Mouse (Mus musculus) forebrain, embryonic 16.5 days (tissue): ENCODE measurements around the gene Oas1g. TPM values are rescaled to one million over a fixed set of nuclear protein-coding genes. Genes with fewer than 3 reads are reported as not detected.
"Not testable (repeated sequence)": the region's sequence is repeated elsewhere in the genome, so short reads cannot be mapped to it uniquely, and the experiment has no call there.

ENCODE experiments used
- ATAC-seq: fragments of 200-750 bp; cut with Nextera tagmentation; 2 replicates; pipeline ENCODE4 v1.8.0; 2017; ENCODE audit warnings: mild to moderate bottlenecking, moderate library complexity
- H3K27ac ChIP-seq: fragments of 300-500 bp; sonication (generic); 2 replicates; pipeline ENCODE4 v1.5.1; 2014; ENCODE audit warnings: low read length, control low read depth
- H3K27me3 ChIP-seq: fragments of 300-500 bp; sonication (generic); replicated peaks from 2 replicates; pipeline ENCODE4 v1.6.1; 2014; ENCODE audit warnings: low read length; ENCODE audit not compliant: control insufficient read depth, insufficient read depth
- H3K36me3 ChIP-seq: fragments of 300-500 bp; sonication (generic); 2 replicates; pipeline ENCODE4 v1.6.1; 2014; ENCODE audit not compliant: control insufficient read depth, insufficient read depth
- H3K4me1 ChIP-seq: fragments of 300-500 bp; sonication (generic); replicated peaks from 2 replicates; pipeline ENCODE4 v1.6.1; 2014; ENCODE audit warnings: low read length; ENCODE audit not compliant: control insufficient read depth, insufficient read depth
- H3K4me2 ChIP-seq: fragments of 300-500 bp; sonication (generic); 2 replicates; pipeline ENCODE4 v1.6.1; 2014; ENCODE audit warnings: mild to moderate bottlenecking, low read length, control low read depth
- H3K4me3 ChIP-seq: fragments of 300-500 bp; sonication (generic); replicated peaks from 2 replicates; pipeline ENCODE4 v1.5.1; 2014; ENCODE audit warnings: mild to moderate bottlenecking, low read length, control low read depth
- H3K9ac ChIP-seq: fragments of 300-500 bp; sonication (generic); replicated peaks from 2 replicates; pipeline ENCODE4 v1.6.1; 2014; ENCODE audit warnings: low read depth, low read length, control low read depth
- H3K9me3 ChIP-seq: fragments of 300-500 bp; sonication (generic); 2 replicates; pipeline ENCODE4 v1.6.1; 2016; ENCODE audit warnings: low read length; ENCODE audit not compliant: control insufficient read depth
- whole genome bisulfite sequencing: fragments of 180-500 bp; shearing (Covaris S2); extraction: QIAGEN DNeasy Blood & Tissue Kit; methylation state at CpG from one replicate; pipeline ENCODE4 v1.1.7; 2014; 5-methylcytosine and 5-hydroxymethylcytosine counted together
- polyA plus RNA-seq: library from polyadenylated mRNA; unstranded; fragments of >200 nt; fragmentation: Nextera tagmentation; extraction: Ambion mirVana; gene quantifications from 2 replicates; pipeline ENCODE4 v1.2.1, GENCODE M21; 2015

Oas1g gene
- polyA plus RNA-seq, 1 experiment from 2014 or later: not detected

GRCm38 (mm10) chr5:120892243-120892660, 4.8 kb upstream of the Oas1g start:
- Histone ChIP-seq H3K4me2 (no peak overlapping the region), H3K4me1 (no peaks in the 10 kb centered on the region), H3K4me3 (no peak overlapping the region), H3K9ac (no peak overlapping the region), H3K36me3 (no peaks in the 10 kb centered on the region), H3K27me3 (no peaks in the 10 kb centered on the region), H3K27ac (no peak overlapping the region), H3K9me3 (no peaks in the 10 kb centered on the region)
- 83% methylated on average over 2 of the region's 2 CpGs for WGBS
- no peak for ATAC-seq

GRCm38 (mm10) chr5:120891566-120892242, 4.3 kb upstream of the Oas1g start:
- not testable (repeated sequence) for H3K27ac ChIP-seq, H3K4me2 ChIP-seq, H3K36me3 ChIP-seq, ATAC-seq, H3K9me3 ChIP-seq, H3K9ac ChIP-seq, H3K27me3 ChIP-seq, H3K4me1 ChIP-seq, H3K4me3 ChIP-seq
- 90% methylated on average over 2 of the region's 2 CpGs for WGBS

GRCm38 (mm10) chr5:120890991-120891390, 3.6 kb upstream of the Oas1g start:
- Histone ChIP-seq H3K9ac (no peak overlapping the region), H3K4me3 (no peak overlapping the region), H3K36me3 (no peaks in the 10 kb centered on the region), H3K27me3 (no peaks in the 10 kb centered on the region), H3K4me2 (no peak overlapping the region), H3K27ac (no peak overlapping the region), H3K4me1 (no peaks in the 10 kb centered on the region), H3K9me3 (no peaks in the 10 kb centered on the region)
- 57% methylated on average over 3 of the region's 3 CpGs for WGBS
- ATAC-seq: no peak

- Histone ChIP-seq H3K4me2 (no peak overlapping the region), H3K9ac (no peak overlapping the region), H3K9me3 (no peaks in the 10 kb centered on the region), H3K4me3 (no peak overlapping the region), H3K27me3 (no peaks in the 10 kb centered on the region), H3K36me3 (no peaks in the 10 kb centered on the region), H3K27ac (no peak overlapping the region), H3K4me1 (no peaks in the 10 kb centered on the region)
- ATAC-seq: no peak
- WGBS: 94% methylated on average over 2 of the region's 2 CpGs
Observed at GRCm38 (mm10) chr5:120890026-120890425, 2.6 kb upstream of the Oas1g start.

GRCm38 (mm10) chr5:120888294-120888815, 942 bp upstream of the Oas1g start:
- not testable (repeated sequence) for H3K4me3 ChIP-seq, H3K4me1 ChIP-seq, H3K9me3 ChIP-seq, H3K36me3 ChIP-seq, ATAC-seq, H3K27me3 ChIP-seq, H3K9ac ChIP-seq, H3K4me2 ChIP-seq, H3K27ac ChIP-seq
- 39% methylated on average over 4 of the region's 4 CpGs for WGBS

GRCm38 (mm10) chr5:120887831-120888230, 418 bp upstream of the Oas1g start:
- Histone ChIP-seq H3K4me1 (no peaks in the 10 kb centered on the region), H3K9ac (no peak overlapping the region), H3K4me3 (no peak overlapping the region), H3K27ac (no peak overlapping the region), H3K36me3 (no peaks in the 10 kb centered on the region), H3K9me3 (no peaks in the 10 kb centered on the region), H3K4me2 (no peak overlapping the region), H3K27me3 (no peaks in the 10 kb centered on the region)
- 60% methylated on average over 6 of the region's 6 CpGs for WGBS
- ATAC-seq: no peak

GRCm38 (mm10) chr5:120881681-120882080, 5.7 kb downstream of the Oas1g start:
- H3K36me3 ChIP-seq, ATAC-seq, H3K4me1 ChIP-seq, H3K4me2 ChIP-seq, H3K9me3 ChIP-seq, H3K4me3 ChIP-seq, H3K9ac ChIP-seq, H3K27ac ChIP-seq, H3K27me3 ChIP-seq: not testable (repeated sequence)
- 95% methylated on average over 6 of the region's 6 CpGs for whole genome bisulfite sequencing

GRCm38 (mm10) chr5:120878803-120879202, 8.6 kb downstream of the Oas1g start:
- H3K9ac ChIP-seq, H3K36me3 ChIP-seq, H3K4me1 ChIP-seq, H3K4me3 ChIP-seq, H3K4me2 ChIP-seq, H3K9me3 ChIP-seq, H3K27ac ChIP-seq, ATAC-seq, H3K27me3 ChIP-seq: not testable (repeated sequence)
- 67% methylated on average over 2 of the region's 2 CpGs for WGBS

- H3K4me3 ChIP-seq, H3K4me1 ChIP-seq, H3K36me3 ChIP-seq, H3K27me3 ChIP-seq, H3K9me3 ChIP-seq, H3K9ac ChIP-seq, H3K27ac ChIP-seq, ATAC-seq, H3K4me2 ChIP-seq: not testable (repeated sequence)
- 75% methylated on average over 2 of the region's 2 CpGs for WGBS
Observed at GRCm38 (mm10) chr5:120877407-120877806, 10.0 kb downstream of the Oas1g start.

GRCm38 (mm10) chr5:120876839-120877238, 10.6 kb downstream of the Oas1g start:
- not testable (repeated sequence) for H3K9me3 ChIP-seq, H3K4me3 ChIP-seq, H3K9ac ChIP-seq, H3K4me1 ChIP-seq, ATAC-seq, H3K4me2 ChIP-seq, H3K27me3 ChIP-seq, H3K27ac ChIP-seq, H3K36me3 ChIP-seq
- 61% methylated on average over 2 of the region's 3 CpGs for WGBS
